Mouse (Mus musculus) olfactory bulb, adult 2 months (tissue): ENCODE data around the gene Timm44.

Experiments
- CTCF ChIP-seq: fragments of 200-500 bp; IDR thresholded peaks from 2 replicates; pipeline ENCODE4 v1.5.1; 2012; ENCODE audit warnings: low read depth, mild to moderate bottlenecking, low read length, moderate library complexity; ENCODE audit not compliant: insufficient read depth
- POLR2A ChIP-seq: fragments of 200-500 bp; IDR thresholded peaks from 2 replicates; pipeline ENCODE4 v1.6.1; 2012; ENCODE audit warnings: mild to moderate bottlenecking, low read depth, low read length, moderate library complexity; ENCODE audit not compliant: insufficient read depth

DNA sequence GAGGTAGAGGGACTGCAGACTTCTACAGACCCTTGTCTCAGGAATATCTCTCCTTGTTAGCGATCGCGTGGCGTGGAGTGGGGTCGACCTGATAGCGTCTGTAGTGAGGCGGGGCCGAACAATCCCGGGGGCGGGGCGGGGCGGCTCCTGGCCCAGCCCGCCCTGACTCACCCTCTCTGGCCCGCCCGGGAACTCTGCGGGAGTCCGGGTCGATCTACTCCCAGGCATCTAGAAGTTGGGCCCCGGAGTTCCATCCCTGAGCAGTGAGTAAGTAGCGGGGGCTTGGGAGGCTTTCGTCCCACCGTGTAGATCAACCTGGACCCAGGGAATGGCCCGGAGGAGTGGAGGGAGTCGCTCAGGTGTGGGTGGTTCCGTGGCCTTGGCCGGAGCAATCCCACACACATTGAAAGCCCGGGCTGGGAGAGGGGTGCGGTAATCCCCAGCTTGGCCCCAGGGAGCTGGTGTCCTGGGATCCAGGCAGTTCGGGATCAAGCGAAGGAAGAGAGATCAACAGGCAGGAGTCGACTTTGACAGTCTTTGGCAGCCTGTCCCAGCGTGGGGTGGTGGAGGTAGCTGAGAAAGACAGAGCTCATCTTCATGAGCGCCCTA is 48.9 kb downstream of the Timm44 start, which contains the start of gene Lrrc8e:
- TF ChIP-seq CTCF, result no peak
- no peak for TF ChIP-seq POLR2A
